Mouse (Mus musculus) olfactory bulb, adult 2 months (tissue): Measurements from ENCODE around the gene Skp1a. TPM values are rescaled to one million over a fixed set of nuclear protein-coding genes. Genes with fewer than 3 reads are reported as not detected.

ENCODE experiments used
- H3K27ac ChIP-seq: fragments of 200-500 bp; 2 replicates; pipeline ENCODE4 v1.5.1; 2012; ENCODE audit warnings: low read depth, low read length; ENCODE audit not compliant: insufficient read depth
- H3K4me1 ChIP-seq: fragments of 200-500 bp; 2 replicates; pipeline ENCODE4 v1.6.1; 2012; ENCODE audit warnings: low read length; ENCODE audit not compliant: control insufficient read depth, insufficient read depth
- H3K4me3 ChIP-seq: fragments of 200-500 bp; 2 replicates; pipeline ENCODE4 v1.5.1; 2012; ENCODE audit warnings: mild to moderate bottlenecking, low read depth, low read length, moderate library complexity; ENCODE audit not compliant: insufficient read depth
- CTCF ChIP-seq: fragments of 200-500 bp; IDR thresholded peaks from 2 replicates; pipeline ENCODE4 v1.5.1; 2012; ENCODE audit warnings: low read depth, mild to moderate bottlenecking, low read length, moderate library complexity; ENCODE audit not compliant: insufficient read depth
- POLR2A ChIP-seq: fragments of 200-500 bp; IDR thresholded peaks from 2 replicates; pipeline ENCODE4 v1.6.1; 2012; ENCODE audit warnings: mild to moderate bottlenecking, low read depth, low read length, moderate library complexity; ENCODE audit not compliant: insufficient read depth
- WGBS: fragments of 180-500 bp; shearing (Covaris S2); methylation state at CpG from one replicate; pipeline ENCODE4 v1.1.7; 2018; 5-methylcytosine and 5-hydroxymethylcytosine counted together
- polyA plus RNA-seq: library from polyadenylated mRNA; stranded (reverse); fragments of >200 nt; gene quantifications from 2 replicates; pipeline ENCODE4 v1.2.4, GENCODE M21; 2012; ENCODE audit warnings: low replicate concordance; ENCODE audit not compliant: missing spikeins, insufficient read depth, insufficient read length

Skp1a gene
- polyA plus RNA-seq, 1 experiment, result not detected

DNA sequence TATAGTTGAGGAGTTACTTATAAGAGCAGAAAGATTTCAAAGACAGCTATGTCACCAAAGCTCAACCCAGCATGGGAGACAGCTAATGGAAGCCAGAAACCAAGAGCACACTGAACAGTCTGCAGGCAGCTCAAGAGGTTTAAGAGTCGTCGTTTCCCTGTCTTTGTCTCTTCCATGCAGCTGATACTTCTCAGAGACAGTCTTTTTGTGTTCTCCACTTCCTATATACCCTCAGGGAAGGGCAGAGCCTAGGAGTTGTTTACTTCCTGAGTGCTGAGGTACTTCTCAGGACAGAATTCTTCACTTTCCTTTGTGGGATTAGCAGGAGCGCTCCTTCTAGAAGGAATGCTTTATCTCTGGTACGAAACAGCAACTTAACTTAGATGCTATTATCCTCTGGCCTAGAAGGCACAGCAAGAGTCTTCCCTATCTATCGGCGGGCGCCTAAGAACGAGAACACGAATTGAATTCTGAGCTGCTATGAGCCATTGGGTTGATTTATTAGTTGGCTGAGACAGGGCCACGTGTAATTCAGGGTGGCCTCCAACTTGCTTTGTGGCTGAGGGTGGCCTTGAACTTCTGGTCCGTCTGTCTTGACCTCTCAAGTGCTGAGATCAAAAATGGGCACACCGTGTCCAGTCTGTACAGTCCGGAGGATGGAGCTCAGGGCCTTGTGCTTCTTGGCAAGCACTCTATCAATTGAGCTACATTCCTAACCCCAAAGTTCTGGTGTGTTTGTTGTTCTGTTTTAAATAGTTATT lies 4.1 kb upstream of the Skp1a start:
- Histone ChIP-seq H3K27ac (no peak overlapping the region), H3K4me1 (no peaks in the 10 kb centered on the region; the same call in 1 of the 2 replicates), H3K4me3 (no peak overlapping the region)
- no peak for TF ChIP-seq CTCF
- no peak for TF ChIP-seq POLR2A
- 80% methylated on average over 13 of the region's 13 CpGs for WGBS

GRCm38 (mm10) chr11:52228722-52229448 lies 2.9 kb upstream of the Skp1a start:
- no peaks in the 10 kb centered on the region; the same call in 1 of the 2 replicates for H3K4me1 ChIP-seq
- H3K4me3 ChIP-seq, result no peak overlapping the region
- H3K27ac ChIP-seq, result no peak overlapping the region
- TF ChIP-seq POLR2A (no peak), CTCF (no peak)
- WGBS, result 78% methylated on average over 7 of the region's 7 CpGs

- no peak overlapping the region for H3K4me3 ChIP-seq
- H3K27ac ChIP-seq, result no peak overlapping the region
- H3K4me1 ChIP-seq, result no peaks in the 10 kb centered on the region; the same call in 1 of the 2 replicates
- WGBS, result 61% methylated on average over 5 of the region's 5 CpGs
- TF ChIP-seq CTCF (no peak), POLR2A (no peak)
These were observed 1.1 kb upstream of the Skp1a start for GRCm38 (mm10) chr11:52230694-52231093.

DNA sequence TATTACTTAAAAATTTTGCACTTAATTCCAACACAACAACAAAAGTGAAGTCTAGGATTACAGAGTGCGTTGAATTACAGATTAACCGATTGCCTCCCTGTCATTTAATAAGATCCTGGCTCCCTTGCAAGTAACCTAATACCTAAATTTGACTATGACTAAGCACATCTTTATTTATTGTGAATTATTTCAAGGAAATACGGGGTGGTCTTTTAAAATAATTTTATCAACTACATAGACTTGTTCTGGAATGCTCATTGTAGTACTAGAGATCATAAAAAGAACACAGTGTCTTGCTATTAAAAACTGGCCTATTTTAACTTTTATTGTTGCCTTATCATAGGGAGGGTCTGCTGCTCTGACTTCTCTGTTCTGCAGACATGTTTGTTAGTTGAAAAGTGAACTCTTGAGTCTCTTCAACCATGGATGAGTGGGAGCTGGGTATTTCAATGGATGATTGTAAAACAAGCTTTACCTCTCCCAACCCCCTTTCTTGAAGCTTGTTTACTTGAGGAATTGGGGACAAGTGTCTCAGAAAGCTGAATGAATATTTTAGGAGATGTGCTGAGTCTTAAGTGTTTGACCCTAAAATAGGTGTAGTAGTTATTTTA lies 1.4 kb downstream of the Skp1a start:
- Histone ChIP-seq H3K4me1 (no peaks in the 10 kb centered on the region; the same call in 1 of the 2 replicates), H3K27ac (no peak overlapping the region), H3K4me3 (no peak overlapping the region)
- TF ChIP-seq CTCF (no peak), POLR2A (no peak)
- WGBS, result 12% methylated on average over 3 of the region's 3 CpGs

GRCm38 (mm10) chr11:52233906-52234305 lies 2.1 kb downstream of the Skp1a start:
- Histone ChIP-seq H3K27ac (no peak overlapping the region), H3K4me3 (no peak overlapping the region), H3K4me1 (no peaks in the 10 kb centered on the region; the same call in 1 of the 2 replicates)
- no peak for TF ChIP-seq POLR2A
- TF ChIP-seq CTCF, result no peak
- 85% methylated on average over 1 of the region's 1 CpGs for WGBS

DNA sequence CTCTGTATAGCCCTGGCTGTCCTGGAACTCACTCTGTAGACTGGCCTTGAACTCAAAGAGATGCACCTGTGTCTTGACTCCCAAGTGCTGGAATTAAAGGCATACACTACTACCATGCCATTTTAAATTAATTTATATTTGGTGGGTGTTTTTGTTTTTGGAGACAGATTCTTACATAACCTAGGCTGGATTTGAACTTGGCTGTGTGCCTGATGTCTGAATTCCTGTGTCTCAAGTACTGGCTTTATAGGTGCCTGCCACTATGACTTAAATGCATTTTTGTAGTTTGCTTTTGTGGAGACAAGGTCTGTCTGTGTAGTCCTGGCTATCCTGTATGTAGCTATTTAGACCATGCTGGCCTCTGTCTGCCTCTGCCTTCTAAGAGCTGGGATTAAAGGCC lies 2.7 kb downstream of the Skp1a start:
- Histone ChIP-seq H3K4me3 (no peak overlapping the region), H3K27ac (no peak overlapping the region), H3K4me1 (no peaks in the 10 kb centered on the region; the same call in 1 of the 2 replicates)
- no peak for TF ChIP-seq POLR2A
- no peak for TF ChIP-seq CTCF

GRCm38 (mm10) chr11:52240898-52241542 lies 9.2 kb downstream of the Skp1a start:
- WGBS, result 86% methylated on average over 4 of the region's 4 CpGs
- TF ChIP-seq POLR2A (no peak), CTCF (no peak)
- no peak overlapping the region for H3K4me3 ChIP-seq
- H3K4me1 ChIP-seq, result no peaks in the 10 kb centered on the region
- H3K27ac ChIP-seq, result no peak overlapping the region

DNA sequence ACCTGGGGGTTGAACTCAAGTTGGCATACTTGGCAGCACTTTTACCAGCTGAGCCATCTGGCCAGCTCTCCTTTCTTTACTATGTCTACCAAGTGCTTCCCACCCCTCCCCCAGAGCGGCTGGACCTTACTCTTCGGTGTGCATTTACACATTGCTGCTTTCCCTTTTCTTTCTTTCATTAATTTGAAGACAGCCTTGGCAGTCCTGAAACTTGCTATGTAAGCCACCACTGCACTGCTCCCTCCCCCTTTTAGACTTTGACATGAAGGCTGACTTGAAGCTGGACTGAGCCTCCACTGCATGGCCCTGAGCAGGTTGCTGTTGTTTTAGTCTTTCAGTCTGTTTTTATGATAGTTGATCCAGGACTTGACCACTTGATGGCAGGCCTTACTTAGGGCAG lies 17.7 kb downstream of the Skp1a start:
- Histone ChIP-seq H3K27ac (no peak overlapping the region), H3K4me1 (peaks cover 8% of the 10 kb centered on the region), H3K4me3 (no peak overlapping the region)
- TF ChIP-seq CTCF (no peak), POLR2A (no peak)
- WGBS, result 46% methylated on average over 2 of the region's 2 CpGs
